In genomic region chr2:4098948-4099776, GRCm38 (mm10) we compare ENCODE assay signal across 9 mouse cellular contexts.
DNase-seq lines count a peak whose midpoint lies in the region; ATAC-seq and TF ChIP-seq lines count a peak whose summit lies in the region.
"Had no signal": no experiment of that assay in that cellular context is flagged by ENCODE, and none has a peak within 500 bp of the region (broad histone marks: within the 10 kb centered on the region; RNA-seq: fewer than 3 reads in every experiment).

No protein-coding gene starts in this region.

- no peaks in the 10 kb centered on the region for H3K27me3 ChIP-seq in forebrain, embryonic 15.5 days

- TF ChIP-seq POLR2A in olfactory bulb, adult 2 months (IDR thresholded peaks at IDR 0.05; ENCODE audit: insufficient read depth, low read depth, low read length), result no peak
- TF ChIP-seq POLR2A in lung, adult 2 months (IDR thresholded peaks at IDR 0.05; ENCODE audit: borderline replicate concordance, extremely low read depth, low read depth, low read length), result no peak

- H3K9ac ChIP-seq in forebrain, embryonic 15.5 days (replicated peaks), result no peak overlapping the region

- no peak overlapping the region for H3K4me3 ChIP-seq in forebrain, embryonic 15.5 days
- no peak overlapping the region for H3K4me3 ChIP-seq in left cerebral cortex, adult 2 months
- no peak overlapping the region for H3K4me3 ChIP-seq in olfactory bulb, adult 2 months (ENCODE audit: insufficient read depth, low read depth, low read length)
- no peak overlapping the region for H3K4me3 ChIP-seq in lung, adult 2 months (replicated peaks; ENCODE audit: extremely low read depth, low read depth, low read length)

- ATAC-seq in forebrain, embryonic 15.5 days (replicated peaks), result peak; percentile 75

- peak overlapping the region; percentile 64 for H3K27ac ChIP-seq in forebrain, embryonic 15.5 days (replicated peaks)
- peak overlapping the region; percentile 6 for H3K27ac ChIP-seq in left cerebral cortex, adult 2 months
- peak overlapping the region; percentile 16 for H3K27ac ChIP-seq in olfactory bulb, adult 2 months (ENCODE audit: insufficient read depth, low read depth, low read length)

- no peaks in the 10 kb centered on the region for H3K36me3 ChIP-seq in forebrain, embryonic 15.5 days

- 15% methylated on average over 8 of the region's 8 CpGs for WGBS in forebrain, embryonic 15.5 days
- WGBS in olfactory bulb, adult 2 months, result 34% methylated on average over 8 of the region's 8 CpGs
- 72% methylated on average over 8 of the region's 8 CpGs for WGBS in lung, adult 2 months

- DNase-seq in cerebellum, postnatal 14 days, result peak; percentile 31 to 48
- no peak for DNase-seq in cerebellum, adult 9-11 months
- DNase-seq in left cerebral cortex, adult 2 months (ENCODE audit: extremely low spot score in 1 of 2, low spot score in 2 of 2), result peak; percentile 28 to 37
- no peak for DNase-seq in heart, adult 9 months (ENCODE audit: low spot score in 2 of 2)
- DNase-seq in lung, adult 2 months, result no peak
- no peak for DNase-seq in cerebellum, adult 11-12 months
- DNase-seq: gastrocnemius, postnatal 25 days had no signal

- no peak overlapping the region for H3K4me2 ChIP-seq in forebrain, embryonic 15.5 days (replicated peaks)

- H3K4me1 ChIP-seq in forebrain, embryonic 15.5 days, result peaks cover 33% of the 10 kb centered on the region
- H3K4me1 ChIP-seq in olfactory bulb, adult 2 months (ENCODE audit: control insufficient read depth, insufficient read depth, low read length), result peaks cover 2% of the 10 kb centered on the region; the same call in 1 of the 2 replicates
- H3K4me1 ChIP-seq in lung, adult 2 months (ENCODE audit: control insufficient read depth, insufficient read depth, low read length), result no peaks in the 10 kb centered on the region

- no peaks in the 10 kb centered on the region for H3K9me3 ChIP-seq in forebrain, embryonic 15.5 days

- intact Hi-C loops in left cerebral cortex, adult 2 months (cut with DNase I), result no loop called here

- TF ChIP-seq CTCF in left cerebral cortex, adult 2 months (IDR thresholded peaks at IDR 0.05), result no peak
- no peak for TF ChIP-seq CTCF in olfactory bulb, adult 2 months (IDR thresholded peaks at IDR 0.05; ENCODE audit: insufficient read depth, low read depth, low read length)
- TF ChIP-seq CTCF in lung, adult 2 months (IDR thresholded peaks at IDR 0.05; ENCODE audit: insufficient read depth, low read length), result no peak

Comparison
In these comparisons a context has a peak if more than half of its experiments do, and no peak if none do; other contexts are left out.
1. DNase-seq: peak in cerebellum, postnatal 14 days (2 of 2) and left cerebral cortex, adult 2 months (2 of 2); none in cerebellum, adult 9-11 months (single experiment), heart, adult 9 months (0 of 2), lung, adult 2 months (single experiment) and cerebellum, adult 11-12 months (single experiment).
2. H3K27ac ChIP-seq: peak in every context shown above with its lines; median percentile 64 in forebrain, embryonic 15.5 days; 16 in olfactory bulb, adult 2 months; 6 in left cerebral cortex, adult 2 months.